23 mouse cellular contexts compared by ENCODE assay signal in genomic region chr17:29220631-29221030, GRCm38 (mm10). TPM values are rescaled to one million over a fixed set of nuclear protein-coding genes. Genes with fewer than 3 reads are reported as not detected.
DNase-seq lines count a peak whose midpoint lies in the region; ATAC-seq lines count a peak whose summit lies in the region.
"Had no signal": no experiment of that assay in that cellular context is flagged by ENCODE, and none has a peak within 500 bp of the region (broad histone marks: within the 10 kb centered on the region; RNA-seq: fewer than 3 reads in every experiment).

No protein-coding gene starts in this region.

- H3K27me3 ChIP-seq in hindbrain, embryonic 10.5 days (ENCODE audit: insufficient read depth, poor library complexity, severe bottlenecking): peaks cover 11% of the 10 kb centered on the region; the same call in 1 of the 2 replicates
- no peaks in the 10 kb centered on the region for H3K27me3 ChIP-seq in hindbrain, embryonic 12.5 days
- no peaks in the 10 kb centered on the region for H3K27me3 ChIP-seq in neural tube, embryonic 13.5 days
- H3K27me3 ChIP-seq in neural tube, embryonic 15.5 days (replicated peaks): no peaks in the 10 kb centered on the region
- H3K27me3 ChIP-seq in liver, embryonic 11.5 days (replicated peaks; ENCODE audit: control insufficient read depth, insufficient read depth, low read length): no peaks in the 10 kb centered on the region
- H3K27me3 ChIP-seq: intestine, embryonic 15.5 days; limb, embryonic 13.5 days; liver, embryonic 13.5 days had no signal

- 0 out of 2 replicates have a peak overlapping the region, but pooled peaks have one; percentile 20 for H3K27ac ChIP-seq in hindbrain, embryonic 10.5 days
- H3K27ac ChIP-seq in hindbrain, embryonic 12.5 days: no peak overlapping the region
- H3K27ac ChIP-seq in neural tube, embryonic 13.5 days (replicated peaks): peak overlapping the region; percentile 34; the same call in 1 of the 2 replicates
- 0 out of 2 replicates have a peak overlapping the region, but pooled peaks have one; percentile 48 for H3K27ac ChIP-seq in neural tube, embryonic 15.5 days (replicated peaks)
- no peak overlapping the region for H3K27ac ChIP-seq in liver, embryonic 11.5 days (ENCODE audit: low read depth, low read length)
- H3K27ac ChIP-seq: embryonic facial prominence, embryonic 12.5 days; forebrain, embryonic 12.5 days; intestine, embryonic 15.5 days; limb, embryonic 13.5 days; liver, embryonic 13.5 days; stomach, postnatal 0 days had no signal

- no peak overlapping the region for H3K9ac ChIP-seq in hindbrain, embryonic 12.5 days
- H3K9ac ChIP-seq in neural tube, embryonic 13.5 days: no peak overlapping the region
- no peak overlapping the region for H3K9ac ChIP-seq in neural tube, embryonic 15.5 days (replicated peaks)
- H3K9ac ChIP-seq in liver, embryonic 11.5 days (ENCODE audit: low read depth, low read length): no peak overlapping the region
- H3K9ac ChIP-seq: embryonic facial prominence, embryonic 12.5 days; forebrain, embryonic 12.5 days; intestine, embryonic 15.5 days; limb, embryonic 13.5 days; liver, embryonic 13.5 days had no signal

- H3K36me3 ChIP-seq in hindbrain, embryonic 10.5 days: no peaks in the 10 kb centered on the region
- no peaks in the 10 kb centered on the region for H3K36me3 ChIP-seq in hindbrain, embryonic 12.5 days
- no peaks in the 10 kb centered on the region for H3K36me3 ChIP-seq in neural tube, embryonic 13.5 days
- no peaks in the 10 kb centered on the region for H3K36me3 ChIP-seq in neural tube, embryonic 15.5 days
- no peaks in the 10 kb centered on the region for H3K36me3 ChIP-seq in liver, embryonic 11.5 days (ENCODE audit: control insufficient read depth, insufficient read depth, low read length)
- H3K36me3 ChIP-seq: embryonic facial prominence, embryonic 12.5 days; forebrain, embryonic 12.5 days; intestine, embryonic 15.5 days; limb, embryonic 13.5 days; liver, embryonic 13.5 days had no signal

- DNase-seq in hindbrain, embryonic 10.5 days (ENCODE audit: low spot score): no peak
- no peak for DNase-seq in neural tube, embryonic 10.5 days (ENCODE audit: extremely low spot score, low spot score)
- no peak for DNase-seq in liver, embryonic 11.5 days (ENCODE audit: low spot score)
- DNase-seq: adrenal gland, adult 2 months; cerebellum, adult 11-12 months; cerebellum, postnatal 14 days; heart, postnatal 4 days; kidney, adult 8-10 months; kidney, postnatal 10 days; liver, embryonic 13.5 days; lung, adult 2 months; lung, postnatal 14 days; thymus, adult 2 months; thymus, postnatal 4 days had no signal

- no peak for ATAC-seq in hindbrain, embryonic 12.5 days (ENCODE audit: low FRiP score)
- peak; percentile 33; the same call in 1 of the 2 replicates for ATAC-seq in neural tube, embryonic 13.5 days (ENCODE audit: low read depth)
- ATAC-seq in neural tube, embryonic 15.5 days (ENCODE audit: low FRiP score): 0 out of 2 replicates have a peak, but pooled peaks have one; percentile 18
- ATAC-seq in frontal cortex, adult (ENCODE audit: low TSS enrichment): no peak
- ATAC-seq in liver, embryonic 11.5 days (replicated peaks; ENCODE audit: low FRiP score): no peak
- ATAC-seq: intestine, embryonic 15.5 days had no signal

- H3K4me2 ChIP-seq in hindbrain, embryonic 12.5 days (replicated peaks): no peak overlapping the region
- H3K4me2 ChIP-seq in neural tube, embryonic 13.5 days: no peak overlapping the region
- no peak overlapping the region for H3K4me2 ChIP-seq in neural tube, embryonic 15.5 days
- no peak overlapping the region for H3K4me2 ChIP-seq in liver, embryonic 11.5 days
- H3K4me2 ChIP-seq: embryonic facial prominence, embryonic 12.5 days; forebrain, embryonic 12.5 days; intestine, embryonic 15.5 days; limb, embryonic 13.5 days; liver, embryonic 13.5 days had no signal

- no peaks in the 10 kb centered on the region for H3K9me3 ChIP-seq in hindbrain, embryonic 10.5 days
- H3K9me3 ChIP-seq in hindbrain, embryonic 12.5 days (replicated peaks): no peaks in the 10 kb centered on the region
- H3K9me3 ChIP-seq in neural tube, embryonic 13.5 days: no peaks in the 10 kb centered on the region
- H3K9me3 ChIP-seq in neural tube, embryonic 15.5 days (replicated peaks): no peaks in the 10 kb centered on the region
- no peaks in the 10 kb centered on the region for H3K9me3 ChIP-seq in liver, embryonic 11.5 days (ENCODE audit: control insufficient read depth, low read length)
- H3K9me3 ChIP-seq: embryonic facial prominence, embryonic 12.5 days; forebrain, embryonic 12.5 days; intestine, embryonic 15.5 days; limb, embryonic 13.5 days; liver, embryonic 13.5 days had no signal

- no peak overlapping the region for H3K4me3 ChIP-seq in hindbrain, embryonic 10.5 days
- H3K4me3 ChIP-seq in hindbrain, embryonic 12.5 days: no peak overlapping the region
- no peak overlapping the region for H3K4me3 ChIP-seq in neural tube, embryonic 13.5 days
- H3K4me3 ChIP-seq in neural tube, embryonic 15.5 days (replicated peaks): no peak overlapping the region
- no peak overlapping the region for H3K4me3 ChIP-seq in liver, embryonic 11.5 days (ENCODE audit: low read depth, low read length)
- H3K4me3 ChIP-seq: embryonic facial prominence, embryonic 12.5 days; forebrain, embryonic 12.5 days; intestine, embryonic 15.5 days; limb, embryonic 13.5 days; liver, embryonic 13.5 days had no signal

- peaks cover 32% of the 10 kb centered on the region for H3K4me1 ChIP-seq in hindbrain, embryonic 10.5 days (replicated peaks)
- peaks cover 7% of the 10 kb centered on the region for H3K4me1 ChIP-seq in hindbrain, embryonic 12.5 days
- H3K4me1 ChIP-seq in neural tube, embryonic 13.5 days (replicated peaks): peaks cover 22% of the 10 kb centered on the region
- H3K4me1 ChIP-seq in neural tube, embryonic 15.5 days: peaks cover 18% of the 10 kb centered on the region
- H3K4me1 ChIP-seq in liver, embryonic 11.5 days (replicated peaks; ENCODE audit: control insufficient read depth, insufficient read depth, low read length): no peaks in the 10 kb centered on the region
- H3K4me1 ChIP-seq: intestine, embryonic 15.5 days; liver, embryonic 13.5 days had no signal

- 83% methylated on average over 14 of the region's 14 CpGs for WGBS in hindbrain, embryonic 10.5 days
- 70% methylated on average over 14 of the region's 14 CpGs for WGBS in hindbrain, embryonic 12.5 days
- WGBS in neural tube, embryonic 13.5 days: 59% methylated on average over 14 of the region's 14 CpGs
- 57% methylated on average over 14 of the region's 14 CpGs for WGBS in neural tube, embryonic 15.5 days
- WGBS in liver, embryonic 11.5 days: 81% methylated on average over 14 of the region's 14 CpGs

RNA-seq across cellular contexts. Expression of gene Cpne5, which starts 17.3 kb away (rescaled TPM):
- 3.0 and 5.6 TPM in 2 replicates for polyA plus RNA-seq in hindbrain, embryonic 10.5 days (2016; fragmentation: Nextera tagmentation; extraction: Ambion mirVana)
- polyA plus RNA-seq in hindbrain, embryonic 12.5 days (2016; fragmentation: Nextera tagmentation; extraction: Ambion mirVana): 6.0 and 6.1 TPM in 2 replicates
- polyA plus RNA-seq in neural tube, embryonic 13.5 days (2015; fragmentation: Nextera tagmentation; extraction: Ambion mirVana): 21.6 and 23.4 TPM in 2 replicates
- polyA plus RNA-seq in neural tube, embryonic 15.5 days (2015; fragmentation: Nextera tagmentation; extraction: Ambion mirVana): 56.0 and 61.2 TPM in 2 replicates
- 0.93 and 1.1 TPM in 2 replicates for polyA plus RNA-seq in liver, embryonic 11.5 days (2014; fragmentation: Nextera tagmentation; extraction: Ambion mirVana)

RNA-seq across cellular contexts. Expression of gene Ppil1, which starts 43.4 kb away (rescaled TPM):
- 173 and 211 TPM in 2 replicates for polyA plus RNA-seq in hindbrain, embryonic 10.5 days (2016; fragmentation: Nextera tagmentation; extraction: Ambion mirVana)
- polyA plus RNA-seq in hindbrain, embryonic 12.5 days (2016; fragmentation: Nextera tagmentation; extraction: Ambion mirVana): 102 and 105 TPM in 2 replicates
- 100 and 110 TPM in 2 replicates for polyA plus RNA-seq in neural tube, embryonic 13.5 days (2015; fragmentation: Nextera tagmentation; extraction: Ambion mirVana)
- polyA plus RNA-seq in neural tube, embryonic 15.5 days (2015; fragmentation: Nextera tagmentation; extraction: Ambion mirVana): 106 and 119 TPM in 2 replicates
- polyA plus RNA-seq in liver, embryonic 11.5 days (2014; fragmentation: Nextera tagmentation; extraction: Ambion mirVana): 200 and 201 TPM in 2 replicates

RNA-seq across cellular contexts. Expression of gene BC004004, which starts 48.0 kb away (rescaled TPM):
- 58.7 and 68.6 TPM in 2 replicates for polyA plus RNA-seq in hindbrain, embryonic 10.5 days (2016; fragmentation: Nextera tagmentation; extraction: Ambion mirVana)
- 72.5 and 76.9 TPM in 2 replicates for polyA plus RNA-seq in hindbrain, embryonic 12.5 days (2016; fragmentation: Nextera tagmentation; extraction: Ambion mirVana)
- 98.2 and 125 TPM in 2 replicates for polyA plus RNA-seq in neural tube, embryonic 13.5 days (2015; fragmentation: Nextera tagmentation; extraction: Ambion mirVana)
- polyA plus RNA-seq in neural tube, embryonic 15.5 days (2015; fragmentation: Nextera tagmentation; extraction: Ambion mirVana): 111 and 116 TPM in 2 replicates
- 70.9 and 72.7 TPM in 2 replicates for polyA plus RNA-seq in liver, embryonic 11.5 days (2014; fragmentation: Nextera tagmentation; extraction: Ambion mirVana)

Comparison
In these comparisons a context has a peak if more than half of its experiments do, and no peak if none do; other contexts are left out.
1. H3K27ac ChIP-seq: peak in hindbrain, embryonic 10.5 days (single experiment), neural tube, embryonic 13.5 days (single experiment) and neural tube, embryonic 15.5 days (single experiment); none in hindbrain, embryonic 12.5 days (single experiment) and liver, embryonic 11.5 days (single experiment).
2. ATAC-seq: peak in neural tube, embryonic 13.5 days (single experiment) and neural tube, embryonic 15.5 days (single experiment); none in hindbrain, embryonic 12.5 days (single experiment), frontal cortex, adult (single experiment) and liver, embryonic 11.5 days (single experiment).